Mouse (Mus musculus) liver, embryonic 15.5 days (tissue): Measurements from ENCODE around the gene Xlr. TPM values are rescaled to one million over a fixed set of nuclear protein-coding genes. Genes with fewer than 3 reads are reported as not detected.
"Not testable (repeated sequence)": the region's sequence is repeated elsewhere in the genome, so short reads cannot be mapped to it uniquely, and the experiment has no call there.

ENCODE experiments used
- ATAC-seq: fragments of 200-750 bp; cut with Nextera tagmentation; 2 replicates; pipeline ENCODE4 v1.8.0; 2017; ENCODE audit warnings: moderate number of reproducible peaks, mild to moderate bottlenecking, moderate library complexity; ENCODE audit not compliant: insufficient read depth
- H3K27ac ChIP-seq: fragments of 300-500 bp; sonication (generic); replicated peaks from 2 replicates; pipeline ENCODE4 v1.5.1; 2015; ENCODE audit warnings: mild to moderate bottlenecking, inconsistent platforms
- H3K27me3 ChIP-seq: fragments of 300-500 bp; sonication (generic); 2 replicates; pipeline ENCODE4 v1.6.1; 2015; ENCODE audit warnings: mild to moderate bottlenecking, inconsistent platforms
- H3K36me3 ChIP-seq: fragments of 300-500 bp; sonication (generic); replicated peaks from 2 replicates; pipeline ENCODE4 v1.6.1; 2015; ENCODE audit warnings: moderate library complexity, mild to moderate bottlenecking, inconsistent platforms
- H3K4me1 ChIP-seq: fragments of 300-500 bp; sonication (generic); replicated peaks from 2 replicates; pipeline ENCODE4 v1.6.1; 2015; ENCODE audit warnings: inconsistent platforms
- H3K4me2 ChIP-seq: fragments of 300-500 bp; sonication (generic); 2 replicates; pipeline ENCODE4 v1.6.1; 2015; ENCODE audit warnings: moderate library complexity, mild to moderate bottlenecking, inconsistent platforms
- H3K4me3 ChIP-seq: fragments of 300-500 bp; sonication (generic); replicated peaks from 2 replicates; pipeline ENCODE4 v1.5.1; 2015; ENCODE audit warnings: mild to moderate bottlenecking, inconsistent platforms
- H3K9ac ChIP-seq: fragments of 300-500 bp; sonication (generic); 2 replicates; pipeline ENCODE4 v1.6.1; 2015; ENCODE audit warnings: moderate library complexity, mild to moderate bottlenecking, inconsistent platforms
- H3K9me3 ChIP-seq: fragments of 300-500 bp; sonication (generic); replicated peaks from 2 replicates; pipeline ENCODE4 v1.6.1; 2016; ENCODE audit warnings: inconsistent platforms
- WGBS: fragments of 180-500 bp; shearing (Covaris S2); methylation state at CpG from one replicate; pipeline ENCODE4 v1.1.7; 2015; ENCODE audit warnings: mixed read lengths; ENCODE audit not compliant: insufficient replicate concordance; 5-methylcytosine and 5-hydroxymethylcytosine counted together
- polyA plus RNA-seq: library from polyadenylated mRNA; unstranded; fragments of >200 nt; fragmentation: Nextera tagmentation; extraction: Ambion mirVana; gene quantifications from 2 replicates; pipeline ENCODE4 v1.2.1, GENCODE M21; 2015

The Xlr gene
- 1.8 and 2.6 TPM in 2 replicates for polyA plus RNA-seq

DNA sequence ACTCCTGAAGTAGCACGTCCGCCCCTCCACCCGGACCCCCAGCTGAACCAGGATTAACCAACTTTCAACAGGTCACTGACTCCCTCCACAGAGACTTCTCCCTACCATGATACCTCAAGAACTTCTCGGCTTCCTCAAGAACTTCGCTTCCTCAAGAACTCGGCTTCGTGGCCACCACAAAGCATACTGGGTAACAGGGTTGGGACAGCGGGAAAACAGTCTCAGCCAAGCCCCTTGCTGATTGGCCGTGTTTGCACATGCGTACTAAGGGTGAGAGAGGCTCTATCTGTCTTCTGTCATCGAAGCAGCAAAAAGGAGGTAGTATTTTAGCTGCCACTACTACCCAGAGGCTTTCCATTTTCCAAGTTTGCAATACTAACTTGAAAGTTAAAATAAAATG, at the start of gene Xlr:
Gene Xlr, minus strand, starts transcription at position 188 of the 400 bp plus-strand sequence.
- H3K27ac ChIP-seq, ATAC-seq, H3K4me3 ChIP-seq, H3K9me3 ChIP-seq, H3K36me3 ChIP-seq, H3K9ac ChIP-seq, H3K4me2 ChIP-seq, H3K4me1 ChIP-seq, H3K27me3 ChIP-seq: not testable (repeated sequence)
- 69% methylated on average over 11 of the region's 11 CpGs for WGBS

GRCm38 (mm10) chrX:53799074-53799473, 1.6 kb upstream of the Xlr start:
- Histone ChIP-seq H3K9ac (no peak overlapping the region), H3K9me3 (no peaks in the 10 kb centered on the region), H3K4me1 (no peaks in the 10 kb centered on the region), H3K27ac (no peak overlapping the region), H3K4me2 (no peak overlapping the region), H3K4me3 (no peak overlapping the region), H3K27me3 (no peaks in the 10 kb centered on the region), H3K36me3 (no peaks in the 10 kb centered on the region)
- WGBS: 26% methylated on average over 3 of the region's 3 CpGs
- ATAC-seq: no peak

GRCm38 (mm10) chrX:53776276-53776675, 21.2 kb downstream of the Xlr start, which contains the start of gene Zfp36l3:
Gene Zfp36l3, minus strand, starts transcription at chrX:53776394.
- H3K9ac ChIP-seq: no peak within 1 kb of the TSS
- H3K4me3 ChIP-seq: no peak within 1 kb of the TSS
- H3K4me1 ChIP-seq: no peaks in the 10 kb centered on the region
- no peaks in the 10 kb centered on the region for H3K9me3 ChIP-seq
- H3K4me2 ChIP-seq: no peak within 1 kb of the TSS
- no peaks in the 10 kb centered on the region for H3K27me3 ChIP-seq
- no peak for ATAC-seq
- WGBS: 79% methylated on average over 12 of the region's 12 CpGs
- H3K27ac ChIP-seq: no peak within 1 kb of the TSS
- H3K36me3 ChIP-seq: no peaks in the 10 kb centered on the region

DNA sequence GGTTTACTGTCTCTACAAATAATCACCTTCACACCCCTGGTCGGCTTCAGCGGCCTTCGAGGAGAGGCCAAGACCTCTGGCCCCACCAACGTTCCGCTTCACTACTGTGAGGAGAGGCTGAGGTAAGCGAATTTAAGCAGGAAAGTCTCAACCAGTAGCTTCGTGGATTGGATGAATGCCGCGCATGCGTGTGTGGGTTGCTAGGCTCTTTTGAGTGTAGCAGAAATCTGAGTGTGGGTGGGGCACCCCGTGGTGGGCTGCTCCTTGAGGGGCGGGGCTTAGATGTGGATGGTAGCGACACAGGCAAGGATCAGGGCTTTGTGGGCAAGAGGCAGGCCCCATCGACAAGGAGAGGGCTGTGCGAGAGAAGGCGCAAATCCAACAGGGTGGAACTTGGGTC, 39.8 kb downstream of the Xlr start, which contains the start of gene 1700013H16Rik:
Gene 1700013H16Rik, minus strand, starts transcription at position 96 of the 400 bp plus-strand sequence.
- no peak for ATAC-seq
- no peaks in the 10 kb centered on the region for H3K9me3 ChIP-seq
- H3K4me2 ChIP-seq: no peak within 1 kb of the TSS
- no peak within 1 kb of the TSS for H3K9ac ChIP-seq
- H3K27me3 ChIP-seq: no peaks in the 10 kb centered on the region
- no peak within 1 kb of the TSS for H3K4me3 ChIP-seq
- H3K4me1 ChIP-seq: no peaks in the 10 kb centered on the region
- no peaks in the 10 kb centered on the region for H3K36me3 ChIP-seq
- 80% methylated on average over 16 of the region's 16 CpGs for WGBS
- H3K27ac ChIP-seq: no peak within 1 kb of the TSS

GRCm38 (mm10) chrX:53752851-53753250, 44.7 kb downstream of the Xlr start:
- Histone ChIP-seq H3K9me3 (no peaks in the 10 kb centered on the region), H3K4me3 (no peak overlapping the region), H3K9ac (no peak overlapping the region), H3K27me3 (no peaks in the 10 kb centered on the region), H3K4me2 (no peak overlapping the region), H3K4me1 (no peaks in the 10 kb centered on the region), H3K36me3 (no peaks in the 10 kb centered on the region), H3K27ac (no peak overlapping the region)
- 71% methylated on average over 1 of the region's 1 CpGs for WGBS
- ATAC-seq: no peak

GRCm38 (mm10) chrX:53728967-53729366, 68.5 kb downstream of the Xlr start:
- H3K4me2 ChIP-seq: no peak overlapping the region
- ATAC-seq: no peak
- H3K27me3 ChIP-seq: no peaks in the 10 kb centered on the region
- no peak overlapping the region for H3K4me3 ChIP-seq
- no peaks in the 10 kb centered on the region for H3K9me3 ChIP-seq
- H3K36me3 ChIP-seq: no peaks in the 10 kb centered on the region
- no peaks in the 10 kb centered on the region for H3K4me1 ChIP-seq
- no peak overlapping the region for H3K9ac ChIP-seq
- no peak overlapping the region for H3K27ac ChIP-seq
- WGBS: 58% methylated on average over 2 of the region's 2 CpGs

Other genes with a start within 250 kb of the Xlr start
- gene Rtl8c, start 189.7 kb downstream of the Xlr start, polyA plus RNA-seq: 2.2 and 3.1 TPM in 2 replicates
- gene Gm14597, start 188.7 kb downstream of the Xlr start, polyA plus RNA-seq: not detected in 2 replicates
- gene Rtl8a, start 154.0 kb downstream of the Xlr start, polyA plus RNA-seq: 5.3 and 5.7 TPM in 2 replicates
- 5.7 and 6.7 TPM in 2 replicates for gene Rtl8b, start 127.3 kb downstream of the Xlr start, polyA plus RNA-seq
- gene 4930502E18Rik, start 72.9 kb downstream of the Xlr start, polyA plus RNA-seq: 0.06 and 0.10 TPM in 2 replicates
- gene 1700013H16Rik, start 39.9 kb downstream of the Xlr start, polyA plus RNA-seq: not detected in 2 replicates
- gene Zfp36l3, start 21.3 kb downstream of the Xlr start, polyA plus RNA-seq: not detected in 2 replicates